Mouse (Mus musculus) brain, embryonic 14.5 days (tissue): ENCODE results near the gene Ttc29.
A peak's percentile ranks its signal among the peaks of the same experiment; 100 is the strongest.

Experiments used
- CTCF ChIP-seq: fragments of 200-500 bp; IDR thresholded peaks from 2 replicates; pipeline ENCODE4 v1.5.1; 2012; ENCODE audit warnings: inconsistent platforms, mild to moderate bottlenecking, moderate library complexity, borderline replicate concordance; ENCODE audit not compliant: insufficient read depth, insufficient read length; ENCODE audit errors: extremely low read depth
- POLR2A ChIP-seq: fragments of 200-500 bp; IDR thresholded peaks from 2 replicates; pipeline ENCODE4 v1.6.1; 2012; ENCODE audit warnings: mild to moderate bottlenecking, inconsistent platforms, borderline replicate concordance; ENCODE audit not compliant: poor library complexity, insufficient read depth, insufficient read length, severe bottlenecking; ENCODE audit errors: extremely low read depth

- TF ChIP-seq POLR2A (no peak), CTCF (peak; percentile 37; the same call in 1 of the 2 replicates)
Observed at GRCm38 (mm10) chr8:78204229-78204628, 8.9 kb upstream of the Ttc29 start.
